ENCODE assay signal across 27 mouse cellular contexts in the genomic region with DNA sequence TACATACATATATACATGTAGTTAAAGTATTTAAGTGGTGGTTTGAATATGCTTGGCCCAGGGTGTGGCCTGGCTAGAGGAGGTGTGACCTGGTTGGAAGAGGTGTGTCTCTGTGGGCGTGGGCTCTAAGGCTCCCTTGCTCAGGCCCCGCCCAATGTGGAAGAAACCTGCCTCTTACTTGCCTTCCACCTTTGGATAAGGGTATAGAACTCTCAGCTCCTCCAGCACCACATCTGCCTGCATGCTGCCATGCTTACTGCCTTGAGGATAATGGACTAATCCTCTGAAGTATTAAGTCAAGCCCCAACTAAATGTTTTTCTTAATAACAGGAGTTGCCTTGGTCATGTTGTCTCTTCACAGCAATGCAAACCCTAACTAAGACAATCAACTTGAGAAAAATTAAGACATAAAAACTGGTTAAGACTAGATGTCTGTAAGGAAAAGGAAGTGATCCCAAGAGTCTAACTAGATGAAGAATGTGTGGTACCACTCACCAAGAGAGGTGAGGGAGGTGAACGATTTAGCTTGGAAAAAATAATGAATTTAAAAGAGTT. TPM values are rescaled to one million over a fixed set of nuclear protein-coding genes. Genes with fewer than 3 reads are reported as not detected.
DNase-seq lines count a peak whose midpoint lies in the region; ATAC-seq and TF ChIP-seq lines count a peak whose summit lies in the region.
"Had no signal": no experiment of that assay in that cellular context is flagged by ENCODE, and none has a peak within 500 bp of the region (broad histone marks: within the 10 kb centered on the region; RNA-seq: fewer than 3 reads in every experiment).

No protein-coding gene starts in this region.

- H3K36me3 ChIP-seq in embryonic facial prominence, embryonic 11.5 days (replicated peaks; ENCODE audit: control insufficient read depth, insufficient read depth, low read depth, low read length) = peaks cover 20% of the 10 kb centered on the region
- H3K36me3 ChIP-seq in embryonic facial prominence, embryonic 10.5 days (replicated peaks) = peaks cover 98% of the 10 kb centered on the region
- H3K36me3 ChIP-seq in G1E (replicated peaks) = peaks cover 92% of the 10 kb centered on the region

- no peak for TF ChIP-seq CTCF in G1E (IDR thresholded peaks at IDR 0.05; ENCODE audit: low read depth, low read length)

- no peak overlapping the region for H3K9ac ChIP-seq in embryonic facial prominence, embryonic 11.5 days (replicated peaks; ENCODE audit: low read length)
- H3K9ac ChIP-seq: embryonic facial prominence, embryonic 15.5 days; forebrain, postnatal 0 days; hindbrain, embryonic 15.5 days; neural tube, embryonic 12.5 days had no signal

- no peak overlapping the region for H3K27ac ChIP-seq in embryonic facial prominence, embryonic 11.5 days (replicated peaks; ENCODE audit: low read depth, low read length)
- no peak overlapping the region for H3K27ac ChIP-seq in embryonic facial prominence, embryonic 10.5 days (replicated peaks)
- H3K27ac ChIP-seq: embryonic facial prominence, embryonic 15.5 days; forebrain, embryonic 10.5 days; hindbrain, embryonic 15.5 days; limb, embryonic 10.5 days; neural tube, embryonic 12.5 days had no signal

- 0 out of 2 replicates have a peak, but pooled peaks have one; percentile 23 for ATAC-seq in embryonic facial prominence, embryonic 11.5 days (replicated peaks; ENCODE audit: insufficient number of reproducible peaks, low FRiP score, low TSS enrichment, low read depth)
- 0 out of 2 replicates have a peak, but pooled peaks have one; percentile 60 for ATAC-seq in G1E (ENCODE audit: extremely low read depth, insufficient number of reproducible peaks, low FRiP score, poor library complexity, severe bottlenecking)
- peak; percentile 89 for ATAC-seq in erythroid progenitor cell, adult 5-6 weeks (replicated peaks; ENCODE audit: low FRiP score, poor library complexity, severe bottlenecking)
- peak; percentile 34; the same call in 1 of the 2 replicates for ATAC-seq in megakaryocyte progenitor cell, adult 5-6 weeks (replicated peaks; ENCODE audit: poor library complexity)
- ATAC-seq: forebrain, postnatal 0 days had no signal

- H3K4me1 ChIP-seq in embryonic facial prominence, embryonic 11.5 days (ENCODE audit: control insufficient read depth, insufficient read depth, low read length) = no peaks in the 10 kb centered on the region
- H3K4me1 ChIP-seq in embryonic facial prominence, embryonic 10.5 days = no peaks in the 10 kb centered on the region
- no peaks in the 10 kb centered on the region; the same call in none of the 2 replicates for H3K4me1 ChIP-seq in G1E (ENCODE audit: insufficient read depth, low read depth, low read length)
- H3K4me1 ChIP-seq: embryonic facial prominence, embryonic 15.5 days; forebrain, embryonic 10.5 days; hindbrain, embryonic 15.5 days; limb, embryonic 10.5 days; neural tube, embryonic 12.5 days had no signal

- 93% methylated on average over 3 of the region's 3 CpGs for WGBS in embryonic facial prominence, embryonic 11.5 days
- WGBS in embryonic facial prominence, embryonic 10.5 days = 91% methylated on average over 3 of the region's 3 CpGs

- no peak overlapping the region for H3K4me3 ChIP-seq in embryonic facial prominence, embryonic 11.5 days (ENCODE audit: low read depth, low read length)
- no peak overlapping the region for H3K4me3 ChIP-seq in embryonic facial prominence, embryonic 10.5 days
- no peak overlapping the region for H3K4me3 ChIP-seq in G1E (ENCODE audit: low read depth, low read length)
- H3K4me3 ChIP-seq: embryonic facial prominence, embryonic 15.5 days; forebrain, embryonic 10.5 days; hindbrain, embryonic 15.5 days; limb, embryonic 10.5 days; megakaryocyte, embryonic 14.5 days; neural tube, embryonic 12.5 days had no signal

- no peak overlapping the region for H3K4me2 ChIP-seq in embryonic facial prominence, embryonic 11.5 days (ENCODE audit: low read depth, low read length)
- H3K4me2 ChIP-seq: embryonic facial prominence, embryonic 15.5 days; hindbrain, embryonic 15.5 days; neural tube, embryonic 12.5 days had no signal

- no peaks in the 10 kb centered on the region for H3K27me3 ChIP-seq in embryonic facial prominence, embryonic 11.5 days (ENCODE audit: control insufficient read depth, insufficient read depth, low read length)
- H3K27me3 ChIP-seq in embryonic facial prominence, embryonic 10.5 days (replicated peaks; ENCODE audit: low read depth, poor library complexity, severe bottlenecking) = no peaks in the 10 kb centered on the region
- no peaks in the 10 kb centered on the region for H3K27me3 ChIP-seq in G1E (ENCODE audit: insufficient read depth, low read length)
- H3K27me3 ChIP-seq: embryonic facial prominence, embryonic 15.5 days; hindbrain, embryonic 15.5 days; megakaryocyte, embryonic 14.5 days; neural tube, embryonic 12.5 days had no signal

- no peak for DNase-seq in embryonic facial prominence, embryonic 11.5 days (ENCODE audit: low spot score)
- no peak for DNase-seq in embryonic facial prominence, embryonic 10.5 days (ENCODE audit: low spot score)
- DNase-seq in G1E (ENCODE audit: low spot score) = no peak
- no peak for DNase-seq in cerebellum, adult 11 months
- no peak for DNase-seq in spleen, postnatal 36 days (ENCODE audit: low spot score in 2 of 2)
- DNase-seq: adrenal gland, adult 8-10 months; cerebellum, adult 2 months; cerebellum, postnatal 25 days; forebrain, postnatal 0 days; gastrocnemius, postnatal 36 days; heart, postnatal 4 days; kidney, adult 8-10 months; kidney, postnatal 14 days; lung, postnatal 10 days; midbrain, embryonic 14.5 days; retina, postnatal 1 day; right cerebral cortex, postnatal 25 days; spleen, adult 18-20 months; thymus, postnatal 14 days had no signal

- H3K9me3 ChIP-seq in embryonic facial prominence, embryonic 11.5 days (replicated peaks; ENCODE audit: control insufficient read depth, low read length) = no peaks in the 10 kb centered on the region
- H3K9me3 ChIP-seq in embryonic facial prominence, embryonic 10.5 days = no peaks in the 10 kb centered on the region
- H3K9me3 ChIP-seq in G1E (replicated peaks) = no peaks in the 10 kb centered on the region
- H3K9me3 ChIP-seq: embryonic facial prominence, embryonic 15.5 days; forebrain, embryonic 10.5 days; hindbrain, embryonic 15.5 days; limb, embryonic 10.5 days; megakaryocyte, embryonic 14.5 days; neural tube, embryonic 12.5 days had no signal

RNA-seq across cellular contexts. Expression of a gene that starts 12.9 kb away (rescaled TPM):
- 47.7 and 50.5 TPM in 2 replicates for polyA plus RNA-seq in embryonic facial prominence, embryonic 11.5 days (2014; fragmentation: Nextera tagmentation; extraction: Ambion mirVana)
- polyA plus RNA-seq in embryonic facial prominence, embryonic 10.5 days (2016; fragmentation: Nextera tagmentation; extraction: Ambion mirVana) = 58.9 and 64.4 TPM in 2 replicates
- total RNA-seq in G1E (2014; fragmentation: Nextera tagmentation) (153 and 177 TPM in 2 replicates), G1E (2017) (82.9 and 97.1 TPM in 2 replicates)
- 37.8 and 41.3 TPM in 2 replicates for polyA plus RNA-seq in G1E (2012)
- 82.2 and 84.7 TPM in 2 replicates for total RNA-seq in erythroid progenitor cell, adult 5-6 weeks (2015; ENCODE audit: low replicate concordance)
- total RNA-seq in erythroid progenitor cell, adult 5-6 weeks (2017; ENCODE audit: low replicate concordance) = 64.4 and 82.0 TPM in 2 replicates
- total RNA-seq in megakaryocyte progenitor cell, adult 5-6 weeks (2015) = 68.6 and 74.8 TPM in 2 replicates
- total RNA-seq in megakaryocyte progenitor cell, adult 5-6 weeks (2017) = 44.0 and 63.1 TPM in 2 replicates

RNA-seq across cellular contexts. Expression of a gene that starts 48.5 kb away (rescaled TPM):
- polyA plus RNA-seq in embryonic facial prominence, embryonic 11.5 days (2014; fragmentation: Nextera tagmentation; extraction: Ambion mirVana) = 20.1 and 22.2 TPM in 2 replicates
- polyA plus RNA-seq in embryonic facial prominence, embryonic 10.5 days (2016; fragmentation: Nextera tagmentation; extraction: Ambion mirVana) = 20.2 and 24.7 TPM in 2 replicates
- total RNA-seq in G1E (2014; fragmentation: Nextera tagmentation) (7.9 and 10.9 TPM in 2 replicates), G1E (2017) (3.5 and 3.9 TPM in 2 replicates)
- polyA plus RNA-seq in G1E (2012) = 1.5 and 2.2 TPM in 2 replicates
- 1.8 TPM in 1 of 2 replicates, not detected in the other for total RNA-seq in erythroid progenitor cell, adult 5-6 weeks (2015; ENCODE audit: low replicate concordance)
- 2.3 TPM in 1 of 2 replicates, not detected in the other for total RNA-seq in erythroid progenitor cell, adult 5-6 weeks (2017; ENCODE audit: low replicate concordance)
- total RNA-seq in megakaryocyte progenitor cell, adult 5-6 weeks (2015) = 7.8 and 16.0 TPM in 2 replicates
- 9.0 and 14.0 TPM in 2 replicates for total RNA-seq in megakaryocyte progenitor cell, adult 5-6 weeks (2017)

Comparison
In these comparisons a context has a peak if more than half of its experiments do, and no peak if none do; other contexts are left out.
1. ATAC-seq: peak in every context shown above with its lines; median percentile 89 in erythroid progenitor cell, adult 5-6 weeks; 60 in G1E; 34 in megakaryocyte progenitor cell, adult 5-6 weeks; 23 in embryonic facial prominence, embryonic 11.5 days.